ENCODE assay signal across 31 mouse cellular contexts in genomic region chr11:86410521-86410920, GRCm38 (mm10). TPM values are rescaled to one million over a fixed set of nuclear protein-coding genes. Genes with fewer than 3 reads are reported as not detected.
DNase-seq lines count a peak whose midpoint lies in the region; ATAC-seq and TF ChIP-seq lines count a peak whose summit lies in the region.
"Had no signal": no experiment of that assay in that cellular context is flagged by ENCODE, and none has a peak within 500 bp of the region (broad histone marks: within the 10 kb centered on the region; RNA-seq: fewer than 3 reads in every experiment).

No protein-coding gene starts in this region.

- no peak overlapping the region for H3K4me2 ChIP-seq in heart, embryonic 11.5 days
- H3K4me2 ChIP-seq in midbrain, embryonic 16.5 days (ENCODE audit: low read length), result no peak overlapping the region
- H3K4me2 ChIP-seq in intestine, embryonic 15.5 days (replicated peaks), result no peak overlapping the region
- H3K4me2 ChIP-seq: embryonic facial prominence, embryonic 13.5 days; forebrain, embryonic 12.5 days; forebrain, embryonic 15.5 days; heart, embryonic 12.5 days; heart, embryonic 15.5 days; hindbrain, embryonic 14.5 days had no signal

- H3K79me2 ChIP-seq in MEL (ENCODE audit: control insufficient read depth, insufficient read depth, low read length, poor library complexity), result no peaks in the 10 kb centered on the region

- H3K27me3 ChIP-seq in heart, embryonic 11.5 days (ENCODE audit: control insufficient read depth, insufficient read depth, low read length), result no peaks in the 10 kb centered on the region
- H3K27me3 ChIP-seq in MEL (ENCODE audit: control insufficient read depth in 1 of 2, insufficient read depth in 2 of 2, low read length in 2 of 2), result no peaks in the 10 kb centered on the region
- H3K27me3 ChIP-seq in midbrain, embryonic 16.5 days (ENCODE audit: control insufficient read depth, insufficient read depth, low read depth, low read length), result no peaks in the 10 kb centered on the region
- no peaks in the 10 kb centered on the region for H3K27me3 ChIP-seq in intestine, embryonic 15.5 days (replicated peaks)
- H3K27me3 ChIP-seq: embryonic facial prominence, embryonic 13.5 days; forebrain, embryonic 15.5 days; heart, embryonic 12.5 days; heart, embryonic 15.5 days; Patski had no signal

- 79% methylated on average over 10 of the region's 10 CpGs for WGBS in heart, embryonic 11.5 days (ENCODE audit: insufficient replicate concordance)
- 80% methylated on average over 10 of the region's 10 CpGs for WGBS in midbrain, embryonic 16.5 days
- 82% methylated on average over 10 of the region's 10 CpGs for whole genome bisulfite sequencing in intestine, embryonic 15.5 days

- no peak overlapping the region for H3K27ac ChIP-seq in heart, embryonic 11.5 days (ENCODE audit: low read depth, low read length)
- peak overlapping the region; percentile 96 for H3K27ac ChIP-seq in MEL (ENCODE audit: control insufficient read depth, low read depth, low read length)
- no peak overlapping the region for H3K27ac ChIP-seq in midbrain, embryonic 16.5 days (ENCODE audit: low read length)
- H3K27ac ChIP-seq in intestine, embryonic 15.5 days, result no peak overlapping the region
- H3K27ac ChIP-seq: embryonic facial prominence, embryonic 10.5 days; embryonic facial prominence, embryonic 13.5 days; forebrain, embryonic 12.5 days; forebrain, embryonic 15.5 days; heart, embryonic 15.5 days; hindbrain, embryonic 10.5 days; hindbrain, embryonic 14.5 days; hindbrain, postnatal 0 days had no signal

- no peaks in the 10 kb centered on the region for H3K9me3 ChIP-seq in heart, embryonic 11.5 days (replicated peaks; ENCODE audit: control insufficient read depth, low read length)
- no peaks in the 10 kb centered on the region for H3K9me3 ChIP-seq in MEL (replicated peaks; ENCODE audit: insufficient read depth, low read length)
- no peaks in the 10 kb centered on the region for H3K9me3 ChIP-seq in midbrain, embryonic 16.5 days (replicated peaks; ENCODE audit: control insufficient read depth, low read length, poor library complexity, severe bottlenecking)
- H3K9me3 ChIP-seq in intestine, embryonic 15.5 days, result no peaks in the 10 kb centered on the region
- H3K9me3 ChIP-seq: embryonic facial prominence, embryonic 10.5 days; embryonic facial prominence, embryonic 13.5 days; forebrain, embryonic 12.5 days; forebrain, embryonic 15.5 days; heart, embryonic 12.5 days; heart, embryonic 15.5 days; hindbrain, embryonic 10.5 days had no signal

- H3K36me3 ChIP-seq in heart, embryonic 11.5 days (ENCODE audit: control insufficient read depth, insufficient read depth, low read length), result no peaks in the 10 kb centered on the region
- H3K36me3 ChIP-seq in MEL (ENCODE audit: control insufficient read depth in 1 of 2, insufficient read depth in 2 of 2, low read length in 2 of 2), result peaks cover 0 to 30% of the 10 kb centered on the region in 2 experiments; a peak in 2 of 4 replicates
- no peaks in the 10 kb centered on the region for H3K36me3 ChIP-seq in midbrain, embryonic 16.5 days (ENCODE audit: control insufficient read depth, insufficient read depth, low read length)
- no peaks in the 10 kb centered on the region for H3K36me3 ChIP-seq in intestine, embryonic 15.5 days
- H3K36me3 ChIP-seq: embryonic facial prominence, embryonic 10.5 days; embryonic facial prominence, embryonic 13.5 days; forebrain, embryonic 12.5 days; forebrain, embryonic 15.5 days; heart, embryonic 12.5 days; heart, embryonic 15.5 days; hindbrain, embryonic 10.5 days had no signal

- no peak for TF ChIP-seq POLR2A in MEL (IDR thresholded peaks at IDR 0.05; ENCODE audit: control insufficient read depth in 1 of 2, insufficient read depth in 1 of 2, low read depth in 1 of 2, low read length in 2 of 2, poor library complexity in 1 of 2)

- no peak for ATAC-seq in heart, embryonic 11.5 days (replicated peaks; ENCODE audit: insufficient number of reproducible peaks, low FRiP score, low TSS enrichment)
- 0 out of 2 replicates have a peak, but pooled peaks have one; percentile 40 for ATAC-seq in monocyte, adult 5-6 weeks (replicated peaks; ENCODE audit: insufficient number of reproducible peaks, low FRiP score, low TSS enrichment, poor library complexity, severe bottlenecking)
- ATAC-seq in midbrain, embryonic 16.5 days, result no peak
- no peak for ATAC-seq in intestine, embryonic 15.5 days
- ATAC-seq: CD4-positive, CD25-positive, alpha-beta regulatory T cell, adult 4 months; forebrain, embryonic 15.5 days; hindbrain, postnatal 0 days; inflammation-experienced regulatory T-cells, adult 6 months; intestine, postnatal 0 days; Patski had no signal

- TF ChIP-seq RAD21 in MEL (IDR thresholded peaks at IDR 0.05; ENCODE audit: low read depth, low read length), result no peak

- no peak for TF ChIP-seq EP300 in MEL (IDR thresholded peaks at IDR 0.05; ENCODE audit: low read depth in 1 of 2, low read length in 2 of 2)

- 0 out of 2 replicates have a peak, but pooled peaks cover 3% of the 10 kb centered on the region for H3K4me1 ChIP-seq in heart, embryonic 11.5 days (ENCODE audit: control insufficient read depth, insufficient read depth, low read length)
- peaks cover 23 to 39% of the 10 kb centered on the region in 2 experiments for H3K4me1 ChIP-seq in MEL (ENCODE audit: control insufficient read depth in 1 of 2, insufficient read depth in 2 of 2, low read length in 2 of 2)
- H3K4me1 ChIP-seq in midbrain, embryonic 16.5 days (ENCODE audit: control insufficient read depth, insufficient read depth, low read length), result peaks cover 7% of the 10 kb centered on the region; the same call in 1 of the 2 replicates
- peaks cover 3% of the 10 kb centered on the region; the same call in 1 of the 2 replicates for H3K4me1 ChIP-seq in intestine, embryonic 15.5 days (replicated peaks)
- H3K4me1 ChIP-seq: heart, embryonic 12.5 days; heart, embryonic 15.5 days had no signal

- no peak for TF ChIP-seq CTCF in MEL (IDR thresholded peaks at IDR 0.05 in 2 of 3, conservative IDR thresholded peaks at IDR 0.05 in 1 of 3; ENCODE audit: control insufficient read depth in 1 of 3, insufficient read depth in 1 of 3, low read depth in 2 of 3, low read length in 3 of 3, poor library complexity in 1 of 3, severe bottlenecking in 1 of 3)

- peak; percentile 78 for DNase-seq in heart, adult 11 months
- DNase-seq in A20 (ENCODE audit: low read depth, low spot score) (peak; percentile 94), MEL (ENCODE audit: low read depth, low spot score) (no peak)
- DNase-seq in kidney, postnatal 14 days, result no peak
- DNase-seq: adrenal gland, adult 8-10 months; adrenal gland, postnatal 25 days; cerebellum, adult 18-20 months; cerebellum, adult 9-10 months; cerebellum, postnatal 14 days; embryo, embryonic 11 days; gastrocnemius, postnatal 25 days; heart, postnatal 10 days; heart, postnatal 36 days had no signal

- H3K4me3 ChIP-seq in heart, embryonic 11.5 days (ENCODE audit: low read depth, low read length), result no peak overlapping the region
- no peak overlapping the region for H3K4me3 ChIP-seq in MEL (ENCODE audit: control insufficient read depth in 1 of 2, insufficient read depth in 1 of 2, low read depth in 2 of 2, low read length in 2 of 2)
- no peak overlapping the region for H3K4me3 ChIP-seq in midbrain, embryonic 16.5 days (ENCODE audit: low read depth, low read length)
- H3K4me3 ChIP-seq in intestine, embryonic 15.5 days (replicated peaks), result no peak overlapping the region
- H3K4me3 ChIP-seq: embryonic facial prominence, embryonic 10.5 days; embryonic facial prominence, embryonic 13.5 days; erythroblast, embryonic 14.5 days; forebrain, embryonic 12.5 days; forebrain, embryonic 15.5 days; heart, embryonic 12.5 days; heart, embryonic 15.5 days; hindbrain, embryonic 10.5 days had no signal

- H3K9ac ChIP-seq in heart, embryonic 11.5 days (ENCODE audit: low read depth, low read length), result no peak overlapping the region
- no peak overlapping the region for H3K9ac ChIP-seq in MEL (ENCODE audit: control insufficient read depth, low read depth, low read length, poor library complexity, severe bottlenecking)
- H3K9ac ChIP-seq in midbrain, embryonic 16.5 days (ENCODE audit: low read depth, low read length), result no peak overlapping the region
- H3K9ac ChIP-seq in intestine, embryonic 15.5 days, result no peak overlapping the region
- H3K9ac ChIP-seq: embryonic facial prominence, embryonic 13.5 days; forebrain, embryonic 12.5 days; forebrain, embryonic 15.5 days; heart, embryonic 12.5 days; heart, embryonic 15.5 days; hindbrain, embryonic 14.5 days had no signal

TF ChIP-seq in MEL, 35 proteins besides CTCF, POLR2A, EP300 and RAD21:
- TF ChIP-seq SIN3A (IDR thresholded peaks at IDR 0.05; ENCODE audit: low read length), result no peak
- no peak for TF ChIP-seq MYB (IDR thresholded peaks at IDR 0.05; ENCODE audit: low read depth, low read length)
- TF ChIP-seq TAL1 (IDR thresholded peaks at IDR 0.05; ENCODE audit: low read length), result no peak
- no peak for TF ChIP-seq SMC3 (IDR thresholded peaks at IDR 0.05; ENCODE audit: low read depth, low read length)
- TF ChIP-seq NRF1 (IDR thresholded peaks at IDR 0.05; ENCODE audit: insufficient read depth, low read depth, low read length, poor library complexity, severe bottlenecking), result no peak
- no peak for TF ChIP-seq MYC (IDR thresholded peaks at IDR 0.05; ENCODE audit: low read depth, low read length)
- TF ChIP-seq MXI1 (IDR thresholded peaks at IDR 0.05; ENCODE audit: low read depth, low read length), result no peak
- no peak for TF ChIP-seq MAZ (IDR thresholded peaks at IDR 0.05; ENCODE audit: low read depth, low read length)
- TF ChIP-seq ZNF384 (IDR thresholded peaks at IDR 0.05; ENCODE audit: low read depth, low read length), result no peak

RNA-seq across cellular contexts. Expression of gene Med13, which starts 53.1 kb away (rescaled TPM):
- polyA plus RNA-seq in heart, embryonic 11.5 days (2014; fragmentation: Nextera tagmentation; extraction: Ambion mirVana), result 9.6 and 10.3 TPM in 2 replicates
- total RNA-seq in MEL (2012; rRNA removed), result 26.4 and 34.8 TPM in 2 replicates
- 100 to 1,000 TPM in 1 of 2 experiments, 10 to 100 TPM in 1; 23.3 to 114 TPM for polyA plus RNA-seq in MEL (2012; ENCODE audit: insufficient read depth in 1 of 2, insufficient read length in 2 of 2, low read depth in 1 of 2, low replicate concordance in 2 of 2, missing spikeins in 1 of 2)
- 64.1 to 102 TPM (median 64.6 TPM) in 3 replicates for total RNA-seq in monocyte, adult 5-6 weeks (2017)
- 6.6 and 8.6 TPM in 2 replicates for polyA plus RNA-seq in midbrain, embryonic 16.5 days (2015; fragmentation: Nextera tagmentation; extraction: Ambion mirVana)
- 7.0 and 9.0 TPM in 2 replicates for polyA plus RNA-seq in intestine, embryonic 15.5 days (2015; fragmentation: Nextera tagmentation; extraction: Ambion mirVana)

Comparison
In these comparisons a context has a peak if more than half of its experiments do, and no peak if none do; other contexts are left out.
1. DNase-seq: peak in heart, adult 11 months (single experiment) and A20 (single experiment); none in MEL (single experiment) and kidney, postnatal 14 days (single experiment).